Mouse (Mus musculus): ENCODE data around the gene Adgrf5.
A peak's percentile ranks its signal among the peaks of the same experiment; 100 is the strongest.

Gene Adgrf5

GRCm38 (mm10) chr17:43386331-43386730 is 26.1 kb downstream of the Adgrf5 start:
- no peak for DNase-seq

GRCm38 (mm10) chr17:43387171-43387570 is 26.9 kb downstream of the Adgrf5 start:
- DNase-seq, result no peak

- no peak for DNase-seq
These were observed 29.0 kb downstream of the Adgrf5 start for GRCm38 (mm10) chr17:43389256-43389655.

GRCm38 (mm10) chr17:43392191-43392590 is 31.9 kb downstream of the Adgrf5 start:
- DNase-seq, result no peak

DNA sequence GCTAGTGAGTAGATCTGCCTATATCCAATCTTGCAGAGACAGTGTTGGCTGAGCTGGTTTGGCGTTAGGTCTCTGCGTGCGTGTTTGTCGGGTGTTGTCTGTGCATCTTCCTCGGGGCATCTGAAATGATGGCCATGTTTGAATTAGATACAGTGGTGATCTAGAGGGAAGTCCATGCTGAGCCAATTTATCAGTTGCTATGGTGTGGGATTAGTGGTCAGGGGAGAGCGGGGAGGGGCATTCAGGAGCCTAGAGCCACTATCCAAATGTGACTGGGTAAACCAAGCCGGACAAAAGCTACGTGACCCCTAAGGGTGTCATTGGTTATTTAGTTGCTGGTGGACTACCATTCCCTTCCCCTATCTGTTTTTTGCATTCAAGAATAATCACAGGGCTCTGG is 33.4 kb downstream of the Adgrf5 start:
- no peak for DNase-seq

GRCm38 (mm10) chr17:43395400-43396258 is 35.4 kb downstream of the Adgrf5 start:
- no peak for DNase-seq

DNA sequence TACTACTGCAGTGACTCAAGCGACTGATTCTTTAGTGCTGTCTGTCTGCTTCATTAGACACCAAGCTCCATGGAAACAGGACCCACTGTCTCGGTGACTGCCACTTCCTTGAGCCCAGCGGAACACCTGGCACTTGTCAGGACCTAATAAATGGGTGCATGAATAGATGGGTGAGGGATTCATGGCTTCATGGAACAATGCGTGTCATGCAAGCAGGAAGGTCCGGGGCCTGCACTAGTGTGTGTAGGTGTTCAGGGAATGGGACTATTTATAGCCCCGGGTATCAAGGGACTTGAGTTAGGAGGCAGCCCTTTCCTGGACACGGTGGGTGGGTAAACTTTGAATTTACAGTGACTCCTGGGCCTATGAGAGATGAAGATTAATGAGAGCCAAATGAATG is 38.4 kb downstream of the Adgrf5 start:
- no peak for DNase-seq

- no peak for DNase-seq
These were observed 38.9 kb downstream of the Adgrf5 start for GRCm38 (mm10) chr17:43399151-43399550.

GRCm38 (mm10) chr17:43400483-43400882 is 40.2 kb downstream of the Adgrf5 start:
- no peak for DNase-seq

DNA sequence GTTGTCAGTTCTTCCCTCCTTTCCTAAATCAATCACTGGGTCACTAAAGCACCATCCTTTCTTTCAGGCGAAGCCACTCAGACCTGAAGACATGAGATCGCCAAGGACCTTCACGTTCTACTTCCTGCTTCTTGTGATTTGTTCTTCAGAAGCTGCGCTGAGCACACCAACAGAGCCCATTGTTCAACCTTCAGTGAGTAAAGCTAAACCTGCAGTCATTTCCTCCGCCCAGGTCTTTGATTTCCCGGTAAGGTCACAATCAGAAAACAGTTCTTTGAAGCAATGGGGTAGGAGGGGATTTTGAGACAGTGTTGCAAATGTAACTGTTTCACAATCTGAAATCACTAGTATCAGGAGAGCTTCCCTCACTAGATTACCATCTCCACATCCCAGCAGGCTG is 43.6 kb downstream of the Adgrf5 start:
- no peak for DNase-seq

DNA sequence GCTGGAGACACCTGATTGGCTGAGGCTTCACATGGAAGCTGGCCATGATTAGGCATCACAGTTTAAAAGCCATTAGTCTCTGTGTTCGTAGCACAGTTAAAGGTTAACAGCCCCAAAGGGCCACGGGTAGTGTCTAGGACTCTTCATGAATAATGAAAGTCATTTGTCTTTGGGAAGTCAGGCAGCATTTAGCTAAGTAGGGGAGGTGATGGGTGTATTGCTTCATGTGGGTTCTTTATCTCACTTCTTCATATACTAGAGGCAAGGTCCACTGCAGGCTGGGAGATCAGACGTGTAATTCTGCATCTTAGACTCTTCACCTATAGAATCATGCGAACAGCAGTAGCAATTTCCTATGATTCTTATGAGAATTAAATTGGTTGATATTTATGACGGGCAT is 44.2 kb downstream of the Adgrf5 start:
- DNase-seq, result no peak

DNA sequence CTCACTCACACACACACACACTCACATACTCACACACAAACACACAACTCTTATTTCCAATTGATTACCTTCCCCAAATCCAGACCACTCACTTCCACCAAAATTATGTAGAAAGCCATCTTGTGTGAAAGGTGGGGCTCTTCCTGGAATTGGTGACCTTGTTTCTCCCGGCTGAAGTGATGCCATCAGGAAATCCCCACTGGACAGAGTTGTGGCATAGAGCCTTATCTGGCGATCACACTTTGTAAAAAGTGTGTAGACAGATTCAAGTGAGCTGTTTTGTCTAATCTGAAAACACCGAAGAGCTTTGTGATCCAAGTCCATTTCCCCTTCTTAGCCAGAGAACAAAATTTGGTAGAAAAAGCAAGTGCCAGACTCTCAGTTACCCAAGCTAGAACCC is 46.1 kb downstream of the Adgrf5 start:
- no peak for DNase-seq

DNA sequence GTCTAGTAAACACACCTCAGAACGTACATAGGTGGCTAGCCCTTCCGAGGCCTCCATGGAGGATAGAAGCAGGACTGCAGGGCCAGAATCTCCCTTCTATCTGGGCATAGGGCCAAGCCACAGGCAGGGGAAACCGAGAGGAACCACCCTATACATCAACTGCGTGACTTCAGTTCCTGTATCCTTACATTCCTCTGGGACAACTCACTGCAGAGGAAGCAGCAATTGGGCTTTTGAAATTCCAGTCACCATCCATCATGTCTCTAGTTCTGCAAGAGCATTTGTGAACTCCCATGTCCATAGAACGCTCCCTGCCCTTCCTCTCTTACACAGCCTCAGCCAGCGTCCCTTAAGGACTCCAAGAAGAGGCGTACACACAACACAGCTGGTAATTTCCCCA is 47.3 kb downstream of the Adgrf5 start:
- DNase-seq, result no peak

- DNase-seq, result no peak
These were observed 52.9 kb downstream of the Adgrf5 start for GRCm38 (mm10) chr17:43413182-43413581.

DNA sequence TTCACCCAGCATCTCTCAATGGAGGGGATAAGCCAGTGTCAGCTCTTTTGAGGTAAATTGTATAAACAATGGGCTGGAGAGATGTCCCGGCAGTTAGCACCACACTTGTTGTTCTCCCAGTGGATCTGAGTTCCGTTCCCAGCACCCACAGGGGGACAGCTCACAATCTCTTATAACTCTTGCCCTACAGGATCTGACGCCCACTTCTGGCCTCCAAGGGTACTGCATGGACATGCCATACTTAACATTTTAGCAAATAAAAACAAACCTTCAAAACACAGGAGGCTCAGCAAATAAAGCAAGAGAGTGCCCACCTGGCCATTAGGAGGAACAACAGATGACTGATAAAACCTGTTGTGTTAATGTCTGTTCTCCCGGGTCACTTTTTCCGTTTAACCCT is 59.0 kb downstream of the Adgrf5 start:
- no peak for DNase-seq

- no peak for DNase-seq
These were observed 60.1 kb downstream of the Adgrf5 start for GRCm38 (mm10) chr17:43420381-43420780.

DNA sequence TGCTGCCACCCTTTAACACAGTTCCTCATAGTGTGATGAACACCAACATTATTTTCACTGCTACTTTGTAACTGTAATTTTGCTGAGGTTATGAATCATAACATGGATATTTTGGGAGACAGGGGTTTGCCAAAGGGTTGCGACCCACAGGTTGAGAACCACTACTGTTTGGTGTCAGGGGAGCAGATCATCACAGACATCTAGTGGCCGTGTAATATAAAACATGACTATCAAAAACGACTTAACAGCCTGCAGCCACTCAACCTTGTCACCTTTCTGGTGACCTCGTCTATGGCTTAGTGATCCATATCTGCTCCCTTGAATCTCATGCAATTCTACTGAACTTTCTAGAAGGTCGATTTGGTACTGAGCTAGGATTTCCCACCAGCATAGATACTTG is 63.7 kb downstream of the Adgrf5 start:
- DNase-seq, result no peak

GRCm38 (mm10) chr17:43431692-43432091 is 71.4 kb downstream of the Adgrf5 start:
- no peak for DNase-seq

DNA sequence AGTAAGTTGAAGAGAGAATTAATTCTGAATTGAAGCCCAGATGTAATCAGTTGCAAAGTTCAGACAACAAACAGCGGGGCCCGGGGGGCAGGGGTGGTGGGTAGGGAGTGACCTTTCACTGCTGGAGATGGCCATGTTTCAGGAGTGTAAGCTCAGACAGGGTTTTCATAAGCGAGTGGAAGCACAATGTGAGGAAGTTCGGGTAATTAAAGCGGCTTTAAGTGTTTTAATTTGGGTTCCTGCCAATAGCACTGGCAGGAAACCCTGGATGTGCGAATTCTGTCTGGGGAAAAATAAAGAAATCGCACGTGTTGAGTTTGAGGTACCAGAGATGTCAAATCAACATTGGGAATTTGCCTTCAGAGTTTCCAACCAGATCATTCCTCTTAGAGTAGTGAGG is 74.2 kb downstream of the Adgrf5 start:
- DNase-seq, result no peak

DNA sequence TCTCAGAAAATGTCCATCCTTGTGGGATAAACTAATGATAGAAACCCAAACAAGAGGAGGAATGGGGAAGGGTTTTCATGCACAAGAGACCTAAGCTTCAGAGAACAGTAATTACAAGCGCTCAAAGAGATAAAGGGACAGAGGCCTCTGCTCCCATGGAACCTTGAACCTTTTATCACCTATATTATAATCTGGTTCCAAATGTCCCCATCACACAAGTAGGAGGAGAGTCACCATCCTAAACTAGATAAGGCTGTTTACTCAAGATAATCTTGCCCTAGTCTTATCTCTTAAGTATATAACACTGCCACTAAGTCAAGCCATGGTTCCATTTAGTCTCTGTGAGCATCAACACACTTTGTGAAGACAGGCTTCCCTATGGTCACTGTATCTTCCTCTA is 91.0 kb downstream of the Adgrf5 start:
- no peak for DNase-seq

DNA sequence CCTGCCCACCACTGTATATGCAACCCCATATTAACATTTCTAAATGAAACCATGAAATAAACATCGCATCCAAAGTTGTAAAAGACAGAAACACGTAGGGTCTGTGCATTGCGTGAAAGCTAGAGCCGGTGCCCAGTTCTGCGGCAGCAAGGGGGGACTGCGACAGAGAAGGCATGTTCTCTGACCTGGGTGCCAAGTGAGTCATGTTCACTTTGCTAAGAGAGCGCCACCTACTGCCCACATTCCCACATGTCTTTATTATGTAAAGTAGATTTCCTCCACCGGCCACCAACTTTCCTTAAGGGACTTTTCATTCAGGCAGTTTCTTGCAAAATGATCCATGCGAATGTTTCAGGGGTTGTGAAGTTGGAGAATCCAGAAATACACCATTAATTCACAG is 98.3 kb downstream of the Adgrf5 start:
- peak; percentile 83 for DNase-seq

DNA sequence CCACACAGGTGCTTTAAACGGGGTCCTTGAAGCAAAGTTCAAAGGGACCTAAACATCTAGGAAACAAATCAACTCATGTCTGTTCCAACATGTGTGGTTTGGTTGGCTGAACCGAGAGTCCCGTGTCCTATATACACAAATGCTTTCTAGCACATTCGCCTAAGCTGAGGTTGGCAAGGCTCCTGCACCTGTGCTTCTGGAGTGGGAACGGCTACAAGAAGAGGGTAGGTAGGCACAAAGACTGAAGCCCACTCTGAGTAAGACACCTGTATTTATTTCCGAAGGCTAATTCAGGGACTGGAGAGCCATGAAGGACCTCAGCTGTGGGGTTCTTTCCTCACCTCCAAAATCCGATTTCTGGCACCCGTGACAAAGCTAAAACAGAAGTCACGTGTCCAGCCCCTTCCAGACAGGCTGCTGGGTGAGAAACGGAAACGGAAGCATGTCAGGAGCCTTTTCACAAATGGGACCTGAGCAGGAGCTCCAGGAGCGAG is 99.5 kb downstream of the Adgrf5 start:
- DNase-seq, result no peak

DNA sequence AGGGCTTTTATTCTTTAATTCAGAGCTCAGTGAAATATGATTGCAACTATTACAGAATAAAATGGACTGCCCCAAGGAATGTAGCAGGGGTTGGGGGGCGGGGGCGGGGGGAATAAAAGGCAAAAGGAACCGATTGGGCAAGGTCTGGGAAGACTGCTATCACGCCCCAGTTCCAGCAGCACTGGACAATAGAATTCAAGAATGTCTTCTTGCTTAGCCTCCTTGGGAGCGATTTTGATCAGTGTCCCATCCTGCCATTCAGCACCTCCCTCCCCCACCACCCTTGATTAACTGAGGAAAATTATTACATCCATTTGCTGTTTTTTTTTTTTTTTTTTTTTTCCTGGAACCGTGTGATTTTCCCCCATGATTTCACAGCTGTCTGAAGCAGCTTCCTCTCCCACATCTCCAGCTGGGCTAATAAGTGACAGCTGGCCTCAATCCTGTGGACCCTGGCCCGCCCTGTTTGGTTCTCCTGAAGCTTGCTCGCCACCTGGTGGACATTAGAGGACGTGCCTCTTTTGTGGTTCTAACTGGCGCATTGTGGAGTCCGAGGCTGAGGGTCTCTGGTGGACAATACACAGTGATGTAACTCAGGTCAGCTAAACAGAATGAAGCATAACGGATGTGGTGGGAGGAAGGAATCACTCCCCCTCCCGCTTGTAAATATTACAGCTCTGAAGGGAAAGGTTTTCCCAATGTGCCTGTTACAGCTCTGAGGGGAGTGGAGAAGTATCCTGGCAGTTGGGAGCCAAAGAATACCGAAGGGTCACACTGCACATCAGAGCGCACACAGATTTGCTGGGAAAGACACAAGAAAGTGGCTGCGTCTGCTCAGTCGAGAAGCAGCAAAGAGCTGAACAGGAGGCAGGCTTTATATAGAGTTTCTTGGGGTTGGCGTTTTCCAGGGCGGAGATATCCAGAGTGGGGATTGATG is 100.3 kb downstream of the Adgrf5 start:
- DNase-seq, result peak; percentile 75

DNA sequence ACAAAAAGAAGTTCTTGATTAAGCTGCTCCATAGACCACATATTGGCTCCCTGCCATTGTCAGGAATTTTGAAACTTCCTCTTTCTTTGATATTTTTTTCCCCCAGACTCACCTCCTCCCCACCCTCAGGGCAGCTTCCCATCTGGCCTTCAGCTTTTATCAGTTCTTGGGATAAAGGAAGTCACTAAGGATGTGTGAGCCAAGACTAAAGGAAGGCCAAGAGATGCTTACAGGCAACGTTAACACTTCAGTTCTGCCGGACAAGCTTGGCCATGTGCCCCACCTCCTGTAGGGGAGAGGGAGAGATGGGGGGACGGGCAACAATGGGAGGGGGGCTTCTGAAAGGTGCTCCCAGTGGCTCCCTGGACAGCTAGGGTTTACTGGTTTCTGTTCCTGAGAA is 109.8 kb downstream of the Adgrf5 start:
- DNase-seq, result no peak

All from right cerebral cortex, postnatal 4 days (tissue).